Mouse (Mus musculus): ENCODE results near the gene Rnf214.

Rnf214 gene

GRCm38 (mm10) chr9:45906355-45907077 lies at the start of gene Rnf214, which contains the start of gene Pcsk7:
Rnf214 (minus strand) TSS chr9:45906911.
Pcsk7 (plus strand) TSS chr9:45906497.
- peak; percentile 81 for DNase-seq (ENCODE audit: low spot score)

- peak; percentile 86 for DNase-seq (ENCODE audit: low spot score)
These were observed 48.6 kb upstream of the Rnf214 start, which contains the start of gene Sidt2 for GRCm38 (mm10) chr9:45955107-45955963. Sidt2 (minus strand) TSS chr9:45955258.

- DNase-seq (ENCODE audit: low spot score): no peak
These were observed 47.8 kb upstream of the Rnf214 start for GRCm38 (mm10) chr9:45954294-45955106.

- DNase-seq (ENCODE audit: low spot score): no peak
These were observed 47.0 kb upstream of the Rnf214 start for GRCm38 (mm10) chr9:45953511-45954293.

- no peak for DNase-seq (ENCODE audit: low spot score)
These were observed 46.2 kb upstream of the Rnf214 start for GRCm38 (mm10) chr9:45952890-45953289.

GRCm38 (mm10) chr9:45952057-45952456 lies 45.3 kb upstream of the Rnf214 start:
- DNase-seq (ENCODE audit: low spot score): no peak

GRCm38 (mm10) chr9:45946872-45947183 lies 40.1 kb upstream of the Rnf214 start:
- no peak for DNase-seq (ENCODE audit: low spot score)

- no peak for DNase-seq (ENCODE audit: low spot score)
These were observed 39.6 kb upstream of the Rnf214 start for GRCm38 (mm10) chr9:45946182-45946871.

- no peak for DNase-seq (ENCODE audit: low spot score)
These were observed 39.0 kb upstream of the Rnf214 start for GRCm38 (mm10) chr9:45945721-45946120.

GRCm38 (mm10) chr9:45944506-45945400 lies 38.0 kb upstream of the Rnf214 start:
- DNase-seq (ENCODE audit: low spot score): no peak

GRCm38 (mm10) chr9:45943628-45944505 lies 37.2 kb upstream of the Rnf214 start:
- no peak for DNase-seq (ENCODE audit: low spot score)

- no peak for DNase-seq (ENCODE audit: low spot score)
These were observed 36.2 kb upstream of the Rnf214 start for GRCm38 (mm10) chr9:45942916-45943315.

- no peak for DNase-seq (ENCODE audit: low spot score)
These were observed 35.8 kb upstream of the Rnf214 start for GRCm38 (mm10) chr9:45942464-45942863.

- no peak for DNase-seq (ENCODE audit: low spot score)
These were observed 34.7 kb upstream of the Rnf214 start for GRCm38 (mm10) chr9:45941329-45941888.

GRCm38 (mm10) chr9:45939794-45940193 lies 33.1 kb upstream of the Rnf214 start:
- no peak for DNase-seq (ENCODE audit: low spot score)

GRCm38 (mm10) chr9:45938952-45939637 lies 32.4 kb upstream of the Rnf214 start:
- DNase-seq (ENCODE audit: low spot score): no peak

- no peak for DNase-seq (ENCODE audit: low spot score)
These were observed 31.4 kb upstream of the Rnf214 start for GRCm38 (mm10) chr9:45938088-45938487.

- DNase-seq (ENCODE audit: low spot score): no peak
These were observed 30.2 kb upstream of the Rnf214 start for GRCm38 (mm10) chr9:45936883-45937282.
